In the genomic region with DNA sequence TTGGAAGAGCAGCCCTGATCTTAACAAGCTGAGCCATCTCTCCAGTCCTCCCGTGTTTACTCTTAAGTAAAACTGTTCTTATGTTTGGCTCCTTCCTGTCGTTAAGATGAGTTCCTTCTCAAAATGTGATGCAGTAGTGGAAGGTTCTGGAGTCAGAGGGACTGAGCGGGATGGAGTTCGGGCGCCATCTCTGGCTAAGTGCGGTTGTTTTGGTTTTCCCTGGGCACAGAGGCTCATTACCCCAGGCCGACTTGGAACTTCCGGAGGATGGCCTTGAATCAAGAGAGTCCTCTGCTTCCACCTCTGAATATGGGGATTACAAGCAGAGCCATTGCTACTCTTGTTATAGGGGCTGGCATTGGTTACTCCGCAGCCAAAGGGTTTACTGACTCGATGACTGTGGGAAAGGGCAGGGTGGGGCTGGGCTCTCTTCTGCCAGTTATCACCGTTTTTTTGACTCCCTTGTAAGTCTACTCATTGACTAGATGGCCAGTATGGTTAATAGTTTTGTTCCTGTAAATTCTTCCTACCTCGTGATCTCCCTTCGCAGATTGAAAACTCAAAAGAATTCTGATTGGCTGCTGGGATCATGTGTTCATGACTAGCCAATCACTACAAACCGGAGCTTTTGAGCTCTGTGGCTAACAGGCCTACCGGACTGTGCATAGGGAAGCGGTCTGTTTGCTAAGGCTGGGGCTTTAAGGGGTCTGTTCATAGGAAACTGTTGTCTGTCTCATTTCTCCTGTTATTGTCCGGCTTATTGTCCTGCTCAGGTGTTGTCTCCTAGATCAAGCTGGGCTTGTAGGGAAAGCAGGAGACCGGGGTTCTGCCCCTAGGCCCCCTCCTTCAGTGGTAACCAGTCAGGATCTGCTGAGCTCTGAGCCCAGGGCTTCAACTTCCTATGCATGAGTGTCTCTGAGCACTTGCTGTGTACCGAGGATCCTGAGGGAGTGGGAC, we compare ENCODE assay signal across 8 mouse cellular contexts. TPM values are rescaled to one million over a fixed set of nuclear protein-coding genes. Genes with fewer than 3 reads are reported as not detected.
DNase-seq lines count a peak whose midpoint lies in the region; ATAC-seq and TF ChIP-seq lines count a peak whose summit lies in the region.

No protein-coding gene starts in this region.

- no peaks in the 10 kb centered on the region for H3K27me3 ChIP-seq in kidney, embryonic 14.5 days (ENCODE audit: control insufficient read depth, insufficient read depth, low read length)
- no peaks in the 10 kb centered on the region for H3K27me3 ChIP-seq in neural tube, embryonic 14.5 days (ENCODE audit: control insufficient read depth, insufficient read depth, low read length)

- no peaks in the 10 kb centered on the region for H3K9me3 ChIP-seq in kidney, embryonic 14.5 days (ENCODE audit: control insufficient read depth, low read length)
- no peaks in the 10 kb centered on the region for H3K9me3 ChIP-seq in neural tube, embryonic 14.5 days (ENCODE audit: control insufficient read depth, low read length)

- TF ChIP-seq CTCF in cortical plate, adult 2 months (IDR thresholded peaks at IDR 0.05; ENCODE audit: extremely low read depth, insufficient read depth, low read length), result no peak
- 0 out of 2 replicates have a peak, but pooled peaks have one; percentile 20 for TF ChIP-seq CTCF in lung, adult 2 months (IDR thresholded peaks at IDR 0.05; ENCODE audit: insufficient read depth, low read length)

- peaks cover 13% of the 10 kb centered on the region for H3K4me1 ChIP-seq in cortical plate, adult 2 months (ENCODE audit: control insufficient read depth, insufficient read depth, low read length)
- peaks cover 25% of the 10 kb centered on the region for H3K4me1 ChIP-seq in kidney, embryonic 14.5 days (ENCODE audit: control insufficient read depth, insufficient read depth, low read length)
- peaks cover 15% of the 10 kb centered on the region for H3K4me1 ChIP-seq in lung, adult 2 months (ENCODE audit: control insufficient read depth, insufficient read depth, low read length)
- peaks cover 22% of the 10 kb centered on the region for H3K4me1 ChIP-seq in neural tube, embryonic 14.5 days (ENCODE audit: control insufficient read depth, insufficient read depth, low read length)

- peak overlapping the region; percentile 72; the same call in 1 of the 2 replicates for H3K27ac ChIP-seq in cortical plate, adult 2 months (ENCODE audit: insufficient read depth, low read length)
- peak overlapping the region; percentile 67 for H3K27ac ChIP-seq in kidney, embryonic 14.5 days (ENCODE audit: low read depth, low read length)
- peak overlapping the region; percentile 90 for H3K27ac ChIP-seq in neural tube, embryonic 14.5 days (ENCODE audit: low read depth, low read length)

- WGBS in kidney, embryonic 14.5 days, result 69% methylated on average over 19 of the region's 19 CpGs
- WGBS in lung, adult 2 months, result 49% methylated on average over 19 of the region's 19 CpGs
- WGBS in neural tube, embryonic 14.5 days, result 58% methylated on average over 19 of the region's 19 CpGs

- H3K9ac ChIP-seq in kidney, embryonic 14.5 days (ENCODE audit: low read depth, low read length), result no peak overlapping the region
- H3K9ac ChIP-seq in neural tube, embryonic 14.5 days (replicated peaks; ENCODE audit: low read depth, low read length), result peak overlapping the region; percentile 41; the same call in 1 of the 2 replicates

- 0 out of 2 replicates have a peak overlapping the region, but pooled peaks have one; percentile 5 for H3K4me3 ChIP-seq in cortical plate, adult 2 months (ENCODE audit: insufficient read depth, low read length)
- no peak overlapping the region for H3K4me3 ChIP-seq in kidney, embryonic 14.5 days (ENCODE audit: low read length)
- H3K4me3 ChIP-seq in lung, adult 2 months (replicated peaks; ENCODE audit: extremely low read depth, low read depth, low read length), result peak overlapping the region; percentile 34
- H3K4me3 ChIP-seq in neural tube, embryonic 14.5 days (ENCODE audit: low read depth, low read length), result peak overlapping the region; percentile 2; the same call in 1 of the 2 replicates

- peak overlapping the region; percentile 15; the same call in 1 of the 2 replicates for H3K4me2 ChIP-seq in kidney, embryonic 14.5 days (replicated peaks; ENCODE audit: low read depth, low read length)
- peak overlapping the region; percentile 48 for H3K4me2 ChIP-seq in neural tube, embryonic 14.5 days (ENCODE audit: low read depth, low read length)

- 0 out of 2 replicates have a peak, but pooled peaks have one; percentile 23 for TF ChIP-seq POLR2A in cortical plate, adult 2 months (IDR thresholded peaks at IDR 0.05; ENCODE audit: extremely low read depth, insufficient read depth, low read length)
- TF ChIP-seq POLR2A in lung, adult 2 months (IDR thresholded peaks at IDR 0.05; ENCODE audit: borderline replicate concordance, extremely low read depth, low read depth, low read length), result peak; percentile 54; the same call in 1 of the 2 replicates

- no peak; the same call in 1 of the 2 replicates for ATAC-seq in kidney, embryonic 14.5 days (ENCODE audit: low FRiP score, low TSS enrichment)
- ATAC-seq in neural tube, embryonic 14.5 days (ENCODE audit: low read depth), result peak; percentile 82

- DNase-seq in right cerebral cortex, postnatal 10 days (ENCODE audit: low spot score in 2 of 2), result peak; percentile 54 to 68
- no peak for DNase-seq in right cerebral cortex, postnatal 4 days
- peak; percentile 72 to 88 for DNase-seq in heart, adult 9 months (ENCODE audit: low spot score in 2 of 2)
- peak; percentile 49 for DNase-seq in lung, adult 2 months
- DNase-seq in adrenal gland, adult (ENCODE audit: inconsistent age in 2 of 2, low spot score in 1 of 2), result no peak

- no peaks in the 10 kb centered on the region; the same call in 1 of the 2 replicates for H3K36me3 ChIP-seq in kidney, embryonic 14.5 days (ENCODE audit: control insufficient read depth, insufficient read depth, low read length)
- no peaks in the 10 kb centered on the region for H3K36me3 ChIP-seq in neural tube, embryonic 14.5 days (ENCODE audit: control insufficient read depth, insufficient read depth, low read length)

RNA-seq across cellular contexts. Expression of gene Chmp4b, which starts 25.4 kb away (rescaled TPM):
- polyA plus RNA-seq in cortical plate, adult 2 months (2012; rRNA removed), result 297 and 298 TPM in 2 replicates
- 13.9 and 19.5 TPM in 2 replicates for polyA plus RNA-seq in kidney, embryonic 14.5 days (2014; fragmentation: Nextera tagmentation; extraction: Ambion mirVana)
- 83.4 and 103 TPM in 2 replicates for polyA plus RNA-seq in lung, adult 2 months (2012; rRNA removed)
- polyA plus RNA-seq in neural tube, embryonic 14.5 days (2014; fragmentation: Nextera tagmentation; extraction: Ambion mirVana), result 15.5 and 16.6 TPM in 2 replicates

Comparison
In these comparisons a context has a peak if more than half of its experiments do, and no peak if none do; other contexts are left out.
1. DNase-seq: peak in right cerebral cortex, postnatal 10 days (2 of 2), heart, adult 9 months (2 of 2) and lung, adult 2 months (single experiment); none in right cerebral cortex, postnatal 4 days (single experiment) and adrenal gland, adult (0 of 2).
2. Peak in every context shown above with its lines, with median percentiles within 50 percentile points of each other: H3K27ac ChIP-seq.